Mouse (Mus musculus): ENCODE measurements around the gene Ddah1. TPM values are rescaled to one million over a fixed set of nuclear protein-coding genes. Genes with fewer than 3 reads are reported as not detected.
A peak's percentile ranks its signal among the peaks of the same experiment; 100 is the strongest.

The Ddah1 gene
- polyA plus RNA-seq, 1 experiment from 2014 or later, result 76.1 TPM

DNA sequence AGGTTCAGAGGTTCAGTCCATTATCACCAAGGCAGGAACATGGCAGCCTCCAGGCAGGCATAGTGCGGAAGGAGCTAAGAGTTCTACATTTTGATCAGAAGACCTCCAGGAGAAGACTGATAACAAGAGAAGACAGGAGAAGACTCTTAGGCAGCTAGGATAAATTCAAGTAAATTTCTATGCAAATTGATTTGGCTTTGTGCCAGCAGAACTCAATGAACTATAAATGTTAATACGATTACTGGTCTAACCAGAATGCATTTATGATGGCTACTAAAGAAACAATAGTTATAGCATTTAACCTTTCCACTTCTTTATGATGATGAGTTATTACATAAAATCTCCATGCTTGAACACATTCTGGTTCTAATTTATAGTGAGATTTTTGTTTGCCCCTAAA is 87.8 kb downstream of the Ddah1 start:
- Histone ChIP-seq H3K4me2 (no peak overlapping the region), H3K9ac (no peak overlapping the region), H3K4me3 (replicated peaks) (no peak overlapping the region), H3K4me1 (peaks cover 9% of the 10 kb centered on the region), H3K36me3 (no peaks in the 10 kb centered on the region), H3K27ac (no peak overlapping the region), H3K27me3 (no peaks in the 10 kb centered on the region), H3K9me3 (replicated peaks) (no peaks in the 10 kb centered on the region)
- ATAC-seq (replicated peaks; ENCODE audit: low FRiP score), result no peak
- 83% methylated on average over 2 of the region's 2 CpGs for WGBS

DNA sequence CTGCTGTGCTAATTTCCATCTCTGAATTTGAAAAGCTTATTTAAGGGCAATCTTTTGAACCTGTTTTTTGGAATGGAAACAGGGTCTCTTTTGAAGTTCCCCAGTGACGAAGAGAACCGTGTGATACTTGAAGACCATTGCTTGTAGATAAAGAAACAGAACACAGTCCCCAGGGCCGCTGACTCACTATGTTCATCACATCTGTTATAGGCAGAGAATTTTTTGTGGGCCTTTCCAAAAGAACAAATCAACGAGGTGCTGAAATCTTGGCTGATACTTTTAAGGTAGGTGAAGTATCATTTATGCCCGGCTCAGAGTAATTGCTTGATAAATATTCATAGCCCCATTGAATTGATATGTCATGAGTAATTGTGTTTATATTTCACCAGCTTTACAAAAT is 93.6 kb downstream of the Ddah1 start:
- Histone ChIP-seq H3K9me3 (replicated peaks) (no peaks in the 10 kb centered on the region; the same call in 1 of the 2 replicates), H3K4me2 (no peak overlapping the region), H3K9ac (no peak overlapping the region), H3K4me3 (replicated peaks) (no peak overlapping the region), H3K27me3 (no peaks in the 10 kb centered on the region), H3K4me1 (no peaks in the 10 kb centered on the region), H3K27ac (no peak overlapping the region), H3K36me3 (peaks cover 2% of the 10 kb centered on the region)
- ATAC-seq (replicated peaks; ENCODE audit: low FRiP score), result no peak
- 87% methylated on average over 5 of the region's 5 CpGs for WGBS

DNA sequence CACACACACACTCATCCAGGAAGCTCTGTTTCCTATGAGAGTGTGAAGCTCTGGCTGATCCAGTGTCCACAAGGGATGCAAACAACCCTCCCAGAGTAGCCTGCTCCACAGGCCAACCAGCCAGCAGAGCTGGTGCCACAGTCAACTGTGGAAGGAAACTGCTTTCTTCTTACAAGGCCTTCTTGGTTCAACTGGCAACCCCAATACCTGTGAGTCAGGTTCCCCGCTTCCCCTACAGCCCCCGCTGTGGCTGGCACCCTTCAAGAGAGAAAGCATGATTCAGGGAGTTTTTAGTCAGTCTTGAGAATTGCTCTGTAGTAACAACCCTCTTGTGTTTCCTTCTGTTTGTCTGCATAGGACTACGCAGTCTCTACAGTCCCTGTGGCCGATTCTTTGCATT is 94.3 kb downstream of the Ddah1 start:
- Histone ChIP-seq H3K4me3 (replicated peaks) (no peak overlapping the region), H3K4me1 (no peaks in the 10 kb centered on the region), H3K9me3 (replicated peaks) (peaks cover 6% of the 10 kb centered on the region), H3K27ac (no peak overlapping the region), H3K9ac (no peak overlapping the region), H3K27me3 (no peaks in the 10 kb centered on the region), H3K36me3 (peaks cover 9% of the 10 kb centered on the region), H3K4me2 (no peak overlapping the region)
- WGBS, result 93% methylated on average over 4 of the region's 4 CpGs
- no peak for ATAC-seq (replicated peaks; ENCODE audit: low FRiP score)

DNA sequence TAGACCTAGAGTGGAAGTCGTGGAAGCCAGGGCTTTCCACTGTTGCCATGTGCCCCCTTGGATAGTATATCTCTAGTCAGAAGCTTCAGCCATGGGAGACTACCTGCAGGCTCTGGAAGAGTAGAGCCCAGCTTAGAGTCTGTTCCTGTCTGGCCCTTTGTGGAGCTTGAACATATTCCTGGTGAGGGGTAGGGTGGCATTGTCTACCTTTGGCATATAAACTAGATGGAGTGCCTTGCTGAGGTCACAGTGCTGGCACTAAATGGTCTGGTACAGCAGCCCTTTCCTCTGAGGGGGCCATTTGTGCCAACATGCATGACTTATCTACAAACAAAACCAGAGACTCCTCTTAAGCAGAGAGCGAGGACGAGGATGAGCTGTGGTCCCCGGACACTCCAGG is 95.2 kb downstream of the Ddah1 start:
- Histone ChIP-seq H3K4me1 (no peaks in the 10 kb centered on the region), H3K4me2 (no peak overlapping the region), H3K27ac (no peak overlapping the region), H3K4me3 (replicated peaks) (no peak overlapping the region), H3K9me3 (replicated peaks) (peaks cover 6% of the 10 kb centered on the region), H3K36me3 (peaks cover 13% of the 10 kb centered on the region), H3K27me3 (no peaks in the 10 kb centered on the region), H3K9ac (no peak overlapping the region)
- ATAC-seq (replicated peaks; ENCODE audit: low FRiP score), result no peak
- 77% methylated on average over 4 of the region's 4 CpGs for whole genome bisulfite sequencing

DNA sequence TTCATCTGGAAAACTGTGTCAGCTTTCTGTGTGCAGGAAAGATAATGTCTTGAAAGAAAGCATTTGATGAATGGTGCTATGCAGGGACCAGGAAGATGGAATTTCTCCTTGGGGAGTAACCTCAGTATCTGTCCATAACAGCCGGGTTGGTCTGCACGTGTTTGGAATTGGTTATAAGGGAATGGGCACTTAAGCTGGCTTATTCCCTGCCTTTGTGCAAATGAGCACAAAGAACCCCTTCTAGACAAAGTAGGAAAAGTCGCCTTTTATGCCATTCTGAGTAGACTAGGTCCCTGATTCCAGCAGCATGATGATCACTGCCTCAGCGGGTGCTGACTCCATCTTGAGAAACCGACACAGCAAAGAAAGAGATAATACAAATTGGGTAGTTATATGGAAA is 96.0 kb downstream of the Ddah1 start:
- peaks cover 6% of the 10 kb centered on the region for H3K9me3 ChIP-seq (replicated peaks)
- WGBS, result 81% methylated on average over 5 of the region's 5 CpGs

DNA sequence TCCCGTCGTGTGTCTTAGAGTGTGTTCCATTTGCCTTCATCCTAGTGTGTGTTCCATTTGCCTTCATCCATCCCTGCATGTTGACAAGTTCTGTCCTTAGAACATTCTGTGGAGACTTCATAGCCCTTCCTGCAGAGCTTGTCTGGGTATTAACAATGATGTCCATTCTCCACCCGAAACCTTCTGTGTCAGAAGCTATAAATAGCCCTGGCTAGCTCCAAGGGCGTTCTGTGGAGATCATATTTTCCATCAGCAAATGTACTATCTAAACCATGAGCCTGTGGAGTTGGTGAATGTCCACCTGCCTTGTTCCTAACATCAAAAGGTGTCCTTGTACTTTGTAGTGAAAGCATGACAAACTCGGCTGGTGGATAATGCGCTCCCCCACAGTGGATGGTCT is 96.8 kb downstream of the Ddah1 start:
- Histone ChIP-seq H3K27ac (no peak overlapping the region), H3K27me3 (no peaks in the 10 kb centered on the region), H3K4me1 (no peaks in the 10 kb centered on the region), H3K4me3 (replicated peaks) (no peak overlapping the region), H3K4me2 (no peak overlapping the region), H3K9me3 (replicated peaks) (peaks cover 6% of the 10 kb centered on the region), H3K9ac (no peak overlapping the region), H3K36me3 (peaks cover 13% of the 10 kb centered on the region)
- WGBS, result 88% methylated on average over 6 of the region's 6 CpGs
- ATAC-seq (replicated peaks; ENCODE audit: low FRiP score), result no peak

More for the DNA sequence above, 96.0 kb downstream of the Ddah1 start:
- H3K4me2 ChIP-seq, result no peak overlapping the region
- no peaks in the 10 kb centered on the region for H3K27me3 ChIP-seq
- no peak overlapping the region for H3K4me3 ChIP-seq (replicated peaks)
- peaks cover 13% of the 10 kb centered on the region for H3K36me3 ChIP-seq
- no peaks in the 10 kb centered on the region for H3K4me1 ChIP-seq
- H3K9ac ChIP-seq, result no peak overlapping the region
- no peak overlapping the region for H3K27ac ChIP-seq
- no peak for ATAC-seq (replicated peaks; ENCODE audit: low FRiP score)

DNA sequence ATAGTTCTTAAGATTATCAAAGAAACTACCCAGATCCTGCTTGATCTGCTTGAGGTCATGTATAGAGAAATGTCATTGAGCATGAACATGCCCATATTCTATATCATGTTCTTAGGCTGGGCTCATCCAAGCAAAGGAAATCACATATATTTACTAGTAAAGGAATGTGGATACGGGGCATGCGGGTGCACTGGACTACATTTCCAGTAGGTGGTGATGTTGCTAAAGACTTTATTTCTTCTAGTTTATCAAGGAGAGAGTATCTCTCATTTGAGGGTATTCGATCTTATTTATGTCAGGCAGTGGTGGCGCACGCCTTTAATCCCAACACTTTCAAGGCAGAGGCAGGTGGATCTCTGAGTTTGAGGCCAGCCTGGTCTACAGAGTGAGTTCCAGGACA is 99.9 kb downstream of the Ddah1 start:
- Histone ChIP-seq H3K9ac (no peak overlapping the region), H3K36me3 (peaks cover 13% of the 10 kb centered on the region), H3K4me1 (no peaks in the 10 kb centered on the region), H3K4me3 (replicated peaks) (no peak overlapping the region), H3K9me3 (replicated peaks) (peaks cover 6% of the 10 kb centered on the region), H3K4me2 (no peak overlapping the region), H3K27ac (no peak overlapping the region), H3K27me3 (no peaks in the 10 kb centered on the region)
- no peak for ATAC-seq (replicated peaks; ENCODE audit: low FRiP score)
- WGBS, result 92% methylated on average over 5 of the region's 5 CpGs

DNA sequence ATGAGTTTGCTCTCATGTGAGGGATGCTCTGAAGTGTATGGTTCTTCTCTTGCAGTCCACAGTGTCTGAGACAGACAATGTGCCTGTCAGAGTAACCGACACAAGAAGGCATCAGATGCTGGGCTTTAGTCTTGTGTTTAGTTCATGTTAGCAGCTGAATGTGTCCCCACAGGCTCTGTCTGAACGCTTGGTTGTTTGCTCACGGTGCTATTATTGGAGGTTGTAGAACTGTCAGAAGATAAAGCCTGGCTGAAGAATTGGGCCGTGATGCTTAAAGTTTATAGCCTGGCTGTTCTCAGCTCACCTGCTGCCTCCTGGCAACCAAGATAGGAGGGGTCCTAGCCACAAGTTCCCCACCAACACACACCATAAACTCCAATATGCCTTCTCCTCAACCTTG is 104.0 kb downstream of the Ddah1 start:
- no peak overlapping the region for H3K4me3 ChIP-seq (replicated peaks)
- H3K27ac ChIP-seq, result no peak overlapping the region
- no peaks in the 10 kb centered on the region for H3K27me3 ChIP-seq
- H3K4me1 ChIP-seq, result no peaks in the 10 kb centered on the region
- WGBS, result 47% methylated on average over 4 of the region's 4 CpGs
- H3K9me3 ChIP-seq (replicated peaks), result peaks cover under 1% of the 10 kb centered on the region; the same call in 1 of the 2 replicates
- no peak overlapping the region for H3K4me2 ChIP-seq
- ATAC-seq (replicated peaks; ENCODE audit: low FRiP score), result no peak
- no peak overlapping the region for H3K9ac ChIP-seq
- peaks cover 6% of the 10 kb centered on the region; the same call in 1 of the 2 replicates for H3K36me3 ChIP-seq

DNA sequence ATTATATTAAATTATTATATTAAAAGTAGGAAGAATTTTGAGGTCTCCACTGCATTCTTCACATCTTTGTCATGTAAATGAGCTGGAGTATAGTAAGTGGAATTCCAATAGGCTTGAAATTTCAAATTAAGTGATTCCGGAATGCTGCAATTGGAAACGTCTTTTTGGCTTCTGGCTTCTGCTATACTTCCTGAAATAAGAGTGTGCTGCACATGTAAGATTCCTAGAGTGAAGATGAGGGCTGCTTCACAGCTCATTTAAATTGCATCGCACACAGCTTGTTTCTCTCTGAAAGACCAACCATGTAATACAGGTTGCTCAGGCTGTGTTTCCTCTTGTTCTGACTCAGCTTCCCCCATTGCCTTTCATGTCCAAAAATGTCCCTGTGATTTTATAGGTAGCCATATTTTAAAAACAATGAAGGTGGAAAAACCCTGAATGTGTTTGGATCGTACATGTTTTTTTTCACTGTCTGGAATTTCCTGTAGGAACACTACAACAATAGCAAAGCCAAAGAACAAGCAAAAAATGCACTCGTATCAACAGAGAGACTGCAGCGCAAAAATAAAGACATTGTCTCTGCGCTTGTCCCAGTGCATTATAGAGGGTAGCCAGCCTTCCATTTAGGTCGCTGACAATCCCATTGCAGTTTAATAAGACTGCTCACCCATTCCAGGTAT is 105.7 kb downstream of the Ddah1 start:
- no peak overlapping the region for H3K4me3 ChIP-seq (replicated peaks)
- H3K36me3 ChIP-seq, result no peaks in the 10 kb centered on the region
- no peak for ATAC-seq (replicated peaks; ENCODE audit: low FRiP score)
- no peaks in the 10 kb centered on the region for H3K4me1 ChIP-seq
- peak overlapping the region; percentile 15 for H3K27ac ChIP-seq
- no peak overlapping the region for H3K9ac ChIP-seq
- WGBS, result 67% methylated on average over 8 of the region's 8 CpGs
- H3K9me3 ChIP-seq (replicated peaks), result no peaks in the 10 kb centered on the region
- H3K27me3 ChIP-seq, result no peaks in the 10 kb centered on the region
- no peak overlapping the region for H3K4me2 ChIP-seq

DNA sequence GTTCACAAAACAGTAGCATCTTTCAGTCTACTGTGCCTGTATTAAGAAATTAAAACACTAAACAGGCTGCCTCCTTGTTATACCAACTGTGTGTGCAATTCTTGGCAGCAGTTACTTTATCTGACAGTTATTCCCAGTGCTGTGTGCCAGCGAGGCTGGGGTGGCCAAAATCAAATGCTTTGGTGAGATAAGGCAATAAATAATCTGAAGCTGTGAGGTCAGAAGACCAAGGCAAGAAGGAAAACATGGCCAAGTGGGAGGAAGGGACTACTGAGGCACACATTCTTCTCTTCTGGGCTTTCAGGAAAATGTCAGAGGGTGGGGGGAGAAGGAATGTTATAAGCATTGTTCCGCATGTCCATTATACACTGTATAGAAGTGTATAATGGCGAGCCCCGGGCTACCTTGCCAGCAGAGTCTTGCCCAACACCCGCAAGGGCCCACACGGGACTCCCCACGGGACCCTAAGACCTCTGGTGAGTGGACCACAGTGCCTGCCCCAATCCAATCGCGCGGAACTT is 106.3 kb downstream of the Ddah1 start:
- Histone ChIP-seq H3K4me2 (no peak overlapping the region), H3K9ac (no peak overlapping the region), H3K4me3 (replicated peaks) (no peak overlapping the region), H3K4me1 (no peaks in the 10 kb centered on the region), H3K9me3 (replicated peaks) (no peaks in the 10 kb centered on the region), H3K36me3 (no peaks in the 10 kb centered on the region), H3K27me3 (no peaks in the 10 kb centered on the region), H3K27ac (peak overlapping the region; percentile 15)
- WGBS, result 87% methylated on average over 7 of the region's 10 CpGs
- no peak for ATAC-seq (replicated peaks; ENCODE audit: low FRiP score)

DNA sequence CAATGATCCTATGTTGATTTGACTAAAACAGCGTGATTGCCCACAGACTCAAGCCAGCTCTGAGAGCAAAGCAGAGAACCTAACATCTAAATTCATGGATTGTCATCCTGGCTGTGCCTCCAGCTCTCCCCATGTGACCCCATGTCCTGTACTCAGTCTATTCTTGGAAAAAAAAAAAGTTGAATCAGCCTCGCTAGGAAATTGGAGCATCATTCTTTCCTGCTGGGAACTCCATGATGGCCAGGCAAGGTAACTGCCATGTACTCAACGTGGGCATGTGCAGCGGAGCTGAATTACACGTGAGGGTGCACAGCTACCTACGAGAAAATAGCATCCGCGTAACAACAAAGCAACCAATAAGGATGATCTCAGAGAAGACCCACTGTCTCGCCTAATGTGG is 114.2 kb downstream of the Ddah1 start:
- Histone ChIP-seq H3K4me3 (replicated peaks) (no peak overlapping the region), H3K9ac (no peak overlapping the region), H3K27me3 (no peaks in the 10 kb centered on the region), H3K36me3 (no peaks in the 10 kb centered on the region), H3K27ac (no peak overlapping the region), H3K4me2 (no peak overlapping the region), H3K4me1 (no peaks in the 10 kb centered on the region), H3K9me3 (replicated peaks) (no peaks in the 10 kb centered on the region)
- WGBS, result 88% methylated on average over 9 of the region's 9 CpGs
- no peak for ATAC-seq (replicated peaks; ENCODE audit: low FRiP score)

DNA sequence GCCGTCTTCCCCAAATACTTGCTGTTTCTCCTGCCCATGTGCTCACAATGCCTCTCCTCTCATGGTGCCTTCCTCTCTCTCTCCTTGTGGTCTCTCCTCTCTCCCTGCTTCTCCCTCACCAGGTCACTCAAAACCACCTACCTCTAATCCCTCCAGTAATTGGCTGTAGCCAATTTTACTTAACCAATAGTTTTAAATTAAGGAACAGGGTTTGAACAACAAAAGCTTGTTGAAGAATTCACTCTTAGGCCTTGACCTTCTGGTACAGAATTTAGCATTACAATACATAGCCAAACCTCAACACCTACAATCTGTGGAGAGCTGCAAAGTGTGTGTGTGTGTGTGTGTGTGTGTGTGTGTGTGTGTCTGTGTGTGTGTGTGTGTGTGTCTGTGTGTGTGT is 114.8 kb downstream of the Ddah1 start:
- Histone ChIP-seq H3K27ac (no peak overlapping the region), H3K27me3 (no peaks in the 10 kb centered on the region), H3K36me3 (no peaks in the 10 kb centered on the region), H3K4me2 (no peak overlapping the region), H3K9me3 (replicated peaks) (no peaks in the 10 kb centered on the region), H3K4me3 (replicated peaks) (no peak overlapping the region), H3K4me1 (no peaks in the 10 kb centered on the region), H3K9ac (no peak overlapping the region)
- WGBS, result 90% methylated on average over 1 of the region's 1 CpGs
- no peak for ATAC-seq (replicated peaks; ENCODE audit: low FRiP score)

DNA sequence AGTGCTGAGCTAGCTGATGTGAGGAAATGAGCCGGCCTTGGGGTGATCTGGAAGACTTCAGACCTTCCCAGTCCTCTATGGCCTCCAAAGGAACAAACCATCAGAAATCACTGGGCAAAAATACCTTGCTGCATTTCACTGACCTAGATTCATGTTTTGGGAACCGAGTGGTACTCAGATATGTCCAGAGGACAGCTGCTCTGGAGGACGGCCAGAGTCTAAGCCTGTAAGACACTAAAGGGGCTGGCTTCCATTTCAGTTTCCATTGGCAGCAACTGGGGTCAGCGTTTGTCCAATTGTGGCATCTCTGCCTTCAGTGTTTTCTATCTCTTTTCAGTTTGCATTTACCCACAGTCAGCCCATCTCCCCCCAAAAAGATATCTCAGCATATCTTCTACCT is 115.7 kb downstream of the Ddah1 start:
- WGBS, result 85% methylated on average over 4 of the region's 4 CpGs
- no peak overlapping the region for H3K4me3 ChIP-seq (replicated peaks)
- no peak for ATAC-seq (replicated peaks; ENCODE audit: low FRiP score)
- H3K9me3 ChIP-seq (replicated peaks), result no peaks in the 10 kb centered on the region
- H3K27me3 ChIP-seq, result no peaks in the 10 kb centered on the region
- H3K4me1 ChIP-seq, result no peaks in the 10 kb centered on the region
- no peak overlapping the region for H3K27ac ChIP-seq
- H3K36me3 ChIP-seq, result no peaks in the 10 kb centered on the region
- no peak overlapping the region for H3K4me2 ChIP-seq
- H3K9ac ChIP-seq, result no peak overlapping the region
